Mouse (Mus musculus) C2C12 (cell line): ENCODE results near the gene Myh6. TPM values are rescaled to one million over a fixed set of nuclear protein-coding genes. Genes with fewer than 3 reads are reported as not detected.
A peak's percentile ranks its signal among the peaks of the same experiment; 100 is the strongest.
"Not testable (repeated sequence)": the region's sequence is repeated elsewhere in the genome, so short reads cannot be mapped to it uniquely, and the experiment has no call there.

Experiments used
- H3K27me3 ChIP-seq: one replicate; pipeline ENCODE4 v1.6.1; 2011; ENCODE audit not compliant: control insufficient read depth, insufficient read depth, insufficient read length
- H3K36me3 ChIP-seq: one replicate; pipeline ENCODE4 v1.6.1; 2011; ENCODE audit not compliant: control insufficient read depth, insufficient read depth
- H3K4me3 ChIP-seq: one replicate; pipeline ENCODE4 v1.5.1; 2011; ENCODE audit warnings: mild to moderate bottlenecking, control low read depth; ENCODE audit not compliant: poor library complexity, insufficient read depth, severe bottlenecking
- H3K79me2 ChIP-seq: one replicate; pipeline ENCODE4 v1.6.1; 2011; ENCODE audit not compliant: control insufficient read depth, insufficient read depth
- H3K79me3 ChIP-seq: one replicate; pipeline ENCODE4 v1.6.1; 2011; ENCODE audit warnings: low read depth, control low read depth
- H3ac ChIP-seq: one replicate; pipeline ENCODE3; 2011; ENCODE audit warnings: low read depth; ENCODE audit not compliant: control insufficient read depth, insufficient read length
- CEBPB ChIP-seq: IDR thresholded peaks from one replicate; pipeline ENCODE4 v1.6.1; 2011; ENCODE audit warnings: low read depth, mild to moderate bottlenecking, control low read depth, moderate library complexity
- CTCF ChIP-seq: IDR thresholded peaks from one replicate; pipeline ENCODE4 v1.5.1; 2011; ENCODE audit not compliant: control insufficient read depth, insufficient read depth, insufficient read length
- FOSL1 ChIP-seq: IDR thresholded peaks from one replicate; pipeline ENCODE4 v1.8.0; 2011; ENCODE audit warnings: mild to moderate bottlenecking, low read length; ENCODE audit not compliant: poor library complexity, insufficient read depth, severe bottlenecking
- MAX ChIP-seq: IDR thresholded peaks from one replicate; pipeline ENCODE4 v1.6.1; 2011; ENCODE audit warnings: mild to moderate bottlenecking, control low read depth
- MYOD1 ChIP-seq: IDR thresholded peaks from one replicate; pipeline ENCODE4 v1.6.1; 2011; ENCODE audit warnings: low read depth; ENCODE audit not compliant: control insufficient read depth, insufficient read length
- MYOG ChIP-seq: IDR thresholded peaks from one replicate; pipeline ENCODE4 v1.6.1; 2011; ENCODE audit not compliant: control insufficient read depth, insufficient read length; ENCODE audit errors: extremely low read depth
- USF1 ChIP-seq: IDR thresholded peaks from one replicate; pipeline ENCODE4 v1.6.1; 2011; ENCODE audit warnings: low read depth, mild to moderate bottlenecking, control low read depth, moderate library complexity
- polyA plus RNA-seq: library from polyadenylated mRNA; unstranded; fragments of >200 nt; fragmentation: generic; extraction: Trizol; gene quantifications from one replicate; pipeline ENCODE4 v1.2.1, GENCODE M21; 2012; ENCODE audit warnings: missing spikeins

The Myh6 gene
- polyA plus RNA-seq, 1 experiment, result 0.02 TPM

DNA sequence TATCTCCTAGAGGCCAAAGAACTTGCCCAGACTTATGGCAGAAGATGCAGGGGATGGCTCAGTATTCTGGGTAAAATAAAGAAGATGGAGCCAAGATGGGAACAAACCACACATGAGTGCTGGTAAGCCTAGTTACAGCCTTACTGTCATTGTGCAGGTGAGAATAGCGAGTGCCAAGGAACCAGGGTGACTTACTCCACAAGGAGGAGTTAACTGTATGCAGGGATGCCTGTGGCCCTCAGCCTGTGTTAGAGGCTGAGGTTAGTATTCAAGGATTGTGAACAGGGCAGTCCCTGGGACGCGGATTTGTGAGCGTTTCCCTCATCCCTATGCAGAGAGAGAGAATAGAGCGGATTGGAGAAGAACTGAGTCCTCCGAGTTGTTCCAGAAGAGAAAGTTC is 15.1 kb downstream of the Myh6 start:
- Histone ChIP-seq H3ac (no peak overlapping the region), H3K27me3 (peaks cover 40% of the 10 kb centered on the region), H3K36me3 (no peaks in the 10 kb centered on the region), H3K79me2 (no peaks in the 10 kb centered on the region), H3K4me3 (no peak overlapping the region), H3K79me3 (no peaks in the 10 kb centered on the region)
- TF ChIP-seq FOSL1, result no peak
- no peak for TF ChIP-seq MAX
- no peak for TF ChIP-seq CEBPB
- no peak for TF ChIP-seq USF1
- no peak for TF ChIP-seq MYOD1
- no peak for TF ChIP-seq CTCF
- TF ChIP-seq MYOG, result no peak

DNA sequence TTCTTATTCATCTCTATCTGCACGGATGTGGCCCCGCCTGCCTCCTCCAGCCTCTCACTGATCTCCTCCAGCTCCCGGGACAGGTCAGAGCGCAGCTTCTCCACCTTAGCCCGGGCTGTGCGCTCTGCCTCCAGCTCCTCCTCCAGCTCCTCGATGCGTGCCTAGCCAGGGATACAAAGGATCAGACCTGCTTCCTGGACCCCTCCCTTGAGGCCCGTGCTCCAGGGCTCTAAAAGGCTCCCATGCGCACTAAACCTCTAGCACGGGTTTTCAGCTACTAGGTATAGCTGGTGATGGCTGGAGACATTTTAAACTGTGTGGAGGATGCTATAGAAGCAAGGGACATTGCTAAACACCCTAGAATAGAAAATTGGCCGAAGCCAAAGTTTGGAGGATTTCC is 16.2 kb downstream of the Myh6 start:
- TF ChIP-seq USF1 (no peak), MYOD1 (no peak), MYOG (no peak)
- no peaks in the 10 kb centered on the region for H3K79me2 ChIP-seq
- peaks cover 38% of the 10 kb centered on the region for H3K27me3 ChIP-seq
- H3K36me3 ChIP-seq, result no peaks in the 10 kb centered on the region
- no peaks in the 10 kb centered on the region for H3K79me3 ChIP-seq
- no peak overlapping the region for H3K4me3 ChIP-seq
- no peak overlapping the region for H3ac ChIP-seq

DNA sequence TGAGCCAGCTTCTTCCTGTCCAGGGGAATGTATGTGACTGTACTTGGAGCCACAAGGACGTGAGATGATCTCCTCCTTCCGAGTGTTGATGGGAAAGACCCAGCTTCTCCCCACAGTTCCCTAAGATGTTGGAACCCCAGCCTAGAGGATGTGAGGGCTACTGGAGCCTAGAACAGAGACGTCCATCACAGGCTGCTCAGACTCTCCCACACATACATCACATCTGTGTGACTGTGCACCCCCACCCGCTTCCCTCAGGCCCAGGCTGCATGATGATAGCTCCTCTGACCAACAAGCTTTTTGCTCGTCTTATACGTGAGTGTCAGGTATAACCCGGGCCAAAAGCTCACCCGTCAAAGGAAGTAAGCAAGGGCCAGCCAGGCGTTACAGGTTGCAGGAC is 17.9 kb downstream of the Myh6 start:
- no peak overlapping the region for H3ac ChIP-seq
- no peak for TF ChIP-seq USF1
- TF ChIP-seq FOSL1, result no peak
- TF ChIP-seq CTCF, result no peak
- no peak for TF ChIP-seq MYOG
- TF ChIP-seq MYOD1, result no peak
- no peak for TF ChIP-seq MAX
- TF ChIP-seq CEBPB, result no peak
- peaks cover 34% of the 10 kb centered on the region for H3K27me3 ChIP-seq
- no peaks in the 10 kb centered on the region for H3K79me2 ChIP-seq
- no peaks in the 10 kb centered on the region for H3K79me3 ChIP-seq
- H3K4me3 ChIP-seq, result no peak overlapping the region
- H3K36me3 ChIP-seq, result no peaks in the 10 kb centered on the region

DNA sequence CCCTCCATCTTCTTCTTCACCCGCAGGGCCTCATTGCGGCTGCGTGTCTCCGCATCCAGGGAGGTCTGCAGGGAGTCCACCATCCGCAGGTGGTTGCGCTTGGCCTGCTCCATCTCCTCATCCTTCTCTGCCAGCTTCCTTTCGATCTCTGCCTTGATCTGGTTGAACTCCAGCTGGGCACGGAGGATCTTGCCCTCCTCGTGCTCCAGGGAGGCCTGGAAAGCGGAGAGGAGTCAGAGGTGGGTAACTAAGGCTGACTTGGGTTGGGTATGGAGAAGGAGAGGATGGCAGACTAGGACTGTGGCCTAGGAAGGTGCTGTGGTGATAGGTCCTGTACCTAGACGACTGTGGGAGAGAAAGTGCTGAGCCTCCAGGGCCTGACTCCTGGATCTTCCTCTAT is 19.7 kb downstream of the Myh6 start:
- not testable (repeated sequence) for H3K36me3 ChIP-seq, H3K4me3 ChIP-seq, H3ac ChIP-seq

DNA sequence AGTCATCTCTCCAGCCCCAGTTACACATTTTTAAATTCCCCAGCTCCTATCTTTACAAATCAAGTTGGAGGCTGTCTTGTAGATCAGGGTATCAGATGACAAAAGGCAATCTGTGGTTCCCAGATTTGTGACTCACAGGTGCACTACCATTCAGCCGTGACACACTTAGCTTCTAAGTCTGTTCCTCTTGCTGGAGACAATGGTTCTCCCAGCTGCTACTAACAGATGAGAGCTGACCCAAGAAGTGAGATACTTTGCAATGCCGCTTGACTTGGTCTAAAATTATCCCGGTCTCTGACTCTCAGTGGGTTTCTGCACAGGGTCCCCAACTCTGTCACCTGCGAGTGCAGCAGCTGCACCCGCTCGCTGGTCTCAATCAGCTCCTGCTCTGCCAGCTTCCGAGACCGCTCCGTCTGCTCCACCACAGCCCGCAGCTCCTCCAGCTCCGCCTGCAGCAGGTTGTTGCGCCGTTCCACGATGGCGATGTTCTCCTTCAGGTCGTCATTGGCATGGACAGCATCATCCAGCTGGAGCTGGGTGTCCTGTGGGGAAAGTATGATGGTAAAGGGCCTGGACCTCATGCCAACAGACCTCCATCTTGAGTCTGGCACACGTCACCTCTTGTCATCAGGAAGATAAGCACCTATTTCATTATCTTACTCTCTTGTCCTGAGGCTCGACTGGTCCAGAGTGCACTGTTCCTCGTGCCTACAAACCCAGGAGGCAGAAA is 20.6 kb downstream of the Myh6 start:
- H3K4me3 ChIP-seq, result no peak overlapping the region
- TF ChIP-seq FOSL1 (no peak), USF1 (no peak), MYOG (no peak), MYOD1 (peak; percentile 62)

More for the DNA sequence above, 19.7 kb downstream of the Myh6 start:
- H3K27me3 ChIP-seq, result peaks cover 26% of the 10 kb centered on the region
- not testable (repeated sequence) for H3K79me3 ChIP-seq, H3K79me2 ChIP-seq

DNA sequence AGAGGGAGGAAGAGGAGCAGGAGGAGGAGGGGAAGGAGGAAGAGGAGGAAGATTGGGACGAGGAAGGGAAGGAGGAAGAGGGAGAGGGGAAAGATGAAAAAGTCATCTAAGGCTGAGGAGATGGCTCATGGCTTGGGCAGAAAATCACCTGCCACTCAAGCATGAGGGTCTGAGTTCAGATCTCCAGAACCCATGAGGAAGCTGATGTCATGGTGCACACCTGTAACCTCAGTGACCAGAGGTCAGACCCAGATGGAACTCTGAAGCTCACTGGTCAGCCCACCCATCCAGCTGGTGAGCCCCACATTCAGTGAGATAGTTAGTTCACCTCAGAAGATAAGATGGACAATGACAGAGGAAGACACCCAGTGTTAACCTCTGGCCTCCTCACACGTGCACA is 21.8 kb downstream of the Myh6 start:
- H3K27me3 ChIP-seq, result peaks cover 30% of the 10 kb centered on the region
- TF ChIP-seq MAX (no peak), FOSL1 (no peak), CTCF (no peak), MYOG (no peak), USF1 (no peak), CEBPB (no peak), MYOD1 (no peak)
- no peak overlapping the region for H3K4me3 ChIP-seq
- H3K79me3 ChIP-seq, result no peaks in the 10 kb centered on the region
- H3K36me3 ChIP-seq, result no peaks in the 10 kb centered on the region
- H3ac ChIP-seq, result no peak overlapping the region
- no peaks in the 10 kb centered on the region for H3K79me2 ChIP-seq

More for the DNA sequence above, 20.6 kb downstream of the Myh6 start:
- H3K36me3 ChIP-seq, result no peaks in the 10 kb centered on the region
- no peaks in the 10 kb centered on the region for H3K79me3 ChIP-seq
- no peak overlapping the region for H3ac ChIP-seq
- H3K79me2 ChIP-seq, result no peaks in the 10 kb centered on the region
- peaks cover 29% of the 10 kb centered on the region for H3K27me3 ChIP-seq
